Mouse (Mus musculus) 3134 (cell line): ENCODE data around the gene Ptx3.
A peak's percentile ranks its signal among the peaks of the same experiment; 100 is the strongest.
"Not testable (repeated sequence)": the region's sequence is repeated elsewhere in the genome, so short reads cannot be mapped to it uniquely, and the experiment has no call there.

Experiments
- DNase-seq: peaks from one replicate; pipeline ENCODE4 v3.0.0-alpha.2; 2011; ENCODE audit warnings: low spot score; ENCODE audit not compliant: insufficient read length; ENCODE audit errors: extremely low read depth

Ptx3 gene

GRCm38 (mm10) chr3:66219655-66220191 is at the start of gene Ptx3:
Gene Ptx3 (plus strand): TSS chr3:66219910.
- DNase-seq = peak; percentile 31

- DNase-seq = no peak
Measured at GRCm38 (mm10) chr3:66172907-66173306, 46.8 kb upstream of the Ptx3 start.

- DNase-seq = no peak
Measured at GRCm38 (mm10) chr3:66179647-66180046, 40.1 kb upstream of the Ptx3 start.

GRCm38 (mm10) chr3:66193910-66194562 is 25.7 kb upstream of the Ptx3 start:
- no peak for DNase-seq

GRCm38 (mm10) chr3:66208836-66209573 is 10.7 kb upstream of the Ptx3 start:
- DNase-seq = peak; percentile 81

- DNase-seq = no peak
Measured at GRCm38 (mm10) chr3:66213524-66213923, 6.2 kb upstream of the Ptx3 start.

GRCm38 (mm10) chr3:66215759-66216158 is 4.0 kb upstream of the Ptx3 start:
- peak; percentile 62 for DNase-seq

- peak; percentile 57 for DNase-seq
Measured at GRCm38 (mm10) chr3:66220554-66221242, 988 bp downstream of the Ptx3 start.

- peak; percentile 36 for DNase-seq
Measured at GRCm38 (mm10) chr3:66221243-66221611, 1.5 kb downstream of the Ptx3 start.

GRCm38 (mm10) chr3:66224931-66225537 is 5.3 kb downstream of the Ptx3 start:
- DNase-seq = peak; percentile 47

GRCm38 (mm10) chr3:66236234-66236871 is 16.6 kb downstream of the Ptx3 start:
- not testable (repeated sequence) for DNase-seq

GRCm38 (mm10) chr3:66240476-66240875 is 20.8 kb downstream of the Ptx3 start:
- DNase-seq = peak; percentile 51

- DNase-seq = no peak
Measured at GRCm38 (mm10) chr3:66251842-66252241, 32.1 kb downstream of the Ptx3 start.

GRCm38 (mm10) chr3:66254504-66255105 is 34.9 kb downstream of the Ptx3 start:
- no peak for DNase-seq

- DNase-seq = peak; percentile 13
Measured at GRCm38 (mm10) chr3:66262319-66262718, 42.6 kb downstream of the Ptx3 start.

GRCm38 (mm10) chr3:66263270-66263669 is 43.6 kb downstream of the Ptx3 start:
- DNase-seq = no peak
